Mouse (Mus musculus) right cerebral cortex, postnatal 4 days (tissue): Measurements from ENCODE around the gene Acot7.
A peak's percentile ranks its signal among the peaks of the same experiment; 100 is the strongest.
"Not testable (repeated sequence)": the region's sequence is repeated elsewhere in the genome, so short reads cannot be mapped to it uniquely, and the experiment has no call there.

ENCODE experiments used
- DNase-seq: peaks from one replicate; pipeline ENCODE4 v3.0.0-alpha.2; 2022

The Acot7 gene

GRCm38 (mm10) chr4:152212531-152212930 lies 34.6 kb downstream of the Acot7 start:
- peak; percentile 64 for DNase-seq

- no peak for DNase-seq
Observed at GRCm38 (mm10) chr4:152212974-152213373, 35.0 kb downstream of the Acot7 start.

GRCm38 (mm10) chr4:152213760-152214480 lies 36.0 kb downstream of the Acot7 start:
- DNase-seq = peak; percentile 99

GRCm38 (mm10) chr4:152214871-152215415 lies 37.0 kb downstream of the Acot7 start:
- no peak for DNase-seq

- DNase-seq = no peak
Observed at GRCm38 (mm10) chr4:152219591-152219990, 41.7 kb downstream of the Acot7 start.

- DNase-seq = peak; percentile 29
Observed at GRCm38 (mm10) chr4:152220771-152221410, 43.0 kb downstream of the Acot7 start.

- DNase-seq = no peak
Observed at GRCm38 (mm10) chr4:152221411-152221887, 43.5 kb downstream of the Acot7 start.

GRCm38 (mm10) chr4:152222111-152222510 lies 44.2 kb downstream of the Acot7 start:
- no peak for DNase-seq

- no peak for DNase-seq
Observed at GRCm38 (mm10) chr4:152222513-152222912, 44.6 kb downstream of the Acot7 start.

- DNase-seq = no peak
Observed at GRCm38 (mm10) chr4:152224156-152224555, 46.2 kb downstream of the Acot7 start.

GRCm38 (mm10) chr4:152226901-152227486 lies 49.1 kb downstream of the Acot7 start:
- no peak for DNase-seq

GRCm38 (mm10) chr4:152227749-152228527 lies 50.0 kb downstream of the Acot7 start:
- DNase-seq = no peak

- DNase-seq = not testable (repeated sequence)
Observed at GRCm38 (mm10) chr4:152230331-152230730, 52.4 kb downstream of the Acot7 start.

- no peak for DNase-seq
Observed at GRCm38 (mm10) chr4:152231326-152231725, 53.4 kb downstream of the Acot7 start.

- DNase-seq = no peak
Observed at GRCm38 (mm10) chr4:152232411-152232903, 54.5 kb downstream of the Acot7 start.

- no peak for DNase-seq
Observed at GRCm38 (mm10) chr4:152239974-152240373, 62.0 kb downstream of the Acot7 start.

- no peak for DNase-seq
Observed at GRCm38 (mm10) chr4:152243241-152243891, 65.4 kb downstream of the Acot7 start.

GRCm38 (mm10) chr4:152243969-152244368 lies 66.0 kb downstream of the Acot7 start:
- DNase-seq = no peak

GRCm38 (mm10) chr4:152244545-152245522 lies 66.9 kb downstream of the Acot7 start:
- DNase-seq = no peak

- peak; percentile 38 for DNase-seq
Observed at GRCm38 (mm10) chr4:152246011-152246410, 68.1 kb downstream of the Acot7 start.

- no peak for DNase-seq
Observed at GRCm38 (mm10) chr4:152247195-152247594, 69.3 kb downstream of the Acot7 start.
